Mouse (Mus musculus): ENCODE data around the gene Frem3.

Gene Frem3

GRCm38 (mm10) chr8:80663476-80663875 is 52.6 kb downstream of the Frem3 start:
- Histone ChIP-seq H3K27me3 (ENCODE audit: insufficient read depth, low read length) (no peaks in the 10 kb centered on the region), H3K36me3 (ENCODE audit: insufficient read depth, low read length) (no peaks in the 10 kb centered on the region)
- TF ChIP-seq NANOG (IDR thresholded peaks at IDR 0.05; ENCODE audit: borderline replicate concordance, low read length): no peak
- no peak for TF ChIP-seq CTCF (conservative IDR thresholded peaks at IDR 0.05; ENCODE audit: low read length)
- no peak for TF ChIP-seq POU5F1 (IDR thresholded peaks at IDR 0.05; ENCODE audit: borderline replicate concordance, low read length)

GRCm38 (mm10) chr8:80669277-80669901 is 58.5 kb downstream of the Frem3 start:
- H3K27me3 ChIP-seq (ENCODE audit: insufficient read depth, low read length): 0 out of 2 replicates have a peak, but pooled peaks cover 12% of the 10 kb centered on the region
- H3K4me1 ChIP-seq (replicated peaks; ENCODE audit: low read depth, low read length): no peaks in the 10 kb centered on the region
- no peaks in the 10 kb centered on the region for H3K36me3 ChIP-seq (ENCODE audit: insufficient read depth, low read length)
- no peak overlapping the region for H3K4me3 ChIP-seq (replicated peaks; ENCODE audit: low read length)
- H3K9me3 ChIP-seq (ENCODE audit: low read length): no peaks in the 10 kb centered on the region
- TF ChIP-seq CTCF (conservative IDR thresholded peaks at IDR 0.05; ENCODE audit: low read length) (no peak), POU5F1 (IDR thresholded peaks at IDR 0.05; ENCODE audit: borderline replicate concordance, low read length) (no peak), NANOG (IDR thresholded peaks at IDR 0.05; ENCODE audit: borderline replicate concordance, low read length) (no peak)

More at GRCm38 (mm10) chr8:80663476-80663875, 52.6 kb downstream of the Frem3 start:
- H3K9me3 ChIP-seq (ENCODE audit: low read length): no peaks in the 10 kb centered on the region
- H3K4me1 ChIP-seq (replicated peaks; ENCODE audit: low read depth, low read length): no peaks in the 10 kb centered on the region
- H3K4me3 ChIP-seq (replicated peaks; ENCODE audit: low read length): no peak overlapping the region

- Histone ChIP-seq H3K4me1 (replicated peaks; ENCODE audit: low read depth, low read length) (peaks cover 9% of the 10 kb centered on the region; the same call in 1 of the 2 replicates), H3K4me3 (replicated peaks; ENCODE audit: low read length) (no peak overlapping the region), H3K36me3 (ENCODE audit: insufficient read depth, low read length) (no peaks in the 10 kb centered on the region), H3K27me3 (ENCODE audit: insufficient read depth, low read length) (0 out of 2 replicates have a peak, but pooled peaks cover 5% of the 10 kb centered on the region), H3K9me3 (ENCODE audit: low read length) (peaks cover 8% of the 10 kb centered on the region)
- TF ChIP-seq CTCF (conservative IDR thresholded peaks at IDR 0.05; ENCODE audit: low read length): no peak
- no peak for TF ChIP-seq NANOG (IDR thresholded peaks at IDR 0.05; ENCODE audit: borderline replicate concordance, low read length)
- no peak for TF ChIP-seq POU5F1 (IDR thresholded peaks at IDR 0.05; ENCODE audit: borderline replicate concordance, low read length)
Measured at GRCm38 (mm10) chr8:80682594-80682993, 71.7 kb downstream of the Frem3 start.

- 0 out of 2 replicates have a peak, but pooled peaks cover 5% of the 10 kb centered on the region for H3K27me3 ChIP-seq (ENCODE audit: insufficient read depth, low read length)
- no peaks in the 10 kb centered on the region for H3K36me3 ChIP-seq (ENCODE audit: insufficient read depth, low read length)
- H3K4me1 ChIP-seq (replicated peaks; ENCODE audit: low read depth, low read length): peaks cover 9% of the 10 kb centered on the region; the same call in 1 of the 2 replicates
- peaks cover 7% of the 10 kb centered on the region for H3K9me3 ChIP-seq (ENCODE audit: low read length)
- TF ChIP-seq NANOG (IDR thresholded peaks at IDR 0.05; ENCODE audit: borderline replicate concordance, low read length): no peak
- no peak for TF ChIP-seq CTCF (conservative IDR thresholded peaks at IDR 0.05; ENCODE audit: low read length)
- no peak for TF ChIP-seq POU5F1 (IDR thresholded peaks at IDR 0.05; ENCODE audit: borderline replicate concordance, low read length)
- H3K4me3 ChIP-seq (replicated peaks; ENCODE audit: low read length): no peak overlapping the region
Measured at GRCm38 (mm10) chr8:80683756-80684335, 73.0 kb downstream of the Frem3 start.

GRCm38 (mm10) chr8:80688141-80688540 is 77.3 kb downstream of the Frem3 start:
- no peak for TF ChIP-seq NANOG (IDR thresholded peaks at IDR 0.05; ENCODE audit: borderline replicate concordance, low read length)
- TF ChIP-seq CTCF (conservative IDR thresholded peaks at IDR 0.05; ENCODE audit: low read length): peak; percentile 41
- H3K27me3 ChIP-seq (ENCODE audit: insufficient read depth, low read length): 0 out of 2 replicates have a peak, but pooled peaks cover 5% of the 10 kb centered on the region
- no peaks in the 10 kb centered on the region for H3K9me3 ChIP-seq (ENCODE audit: low read length)
- no peak overlapping the region for H3K4me3 ChIP-seq (replicated peaks; ENCODE audit: low read length)
- H3K4me1 ChIP-seq (replicated peaks; ENCODE audit: low read depth, low read length): peaks cover 9% of the 10 kb centered on the region; the same call in 1 of the 2 replicates
- H3K36me3 ChIP-seq (ENCODE audit: insufficient read depth, low read length): no peaks in the 10 kb centered on the region

- H3K36me3 ChIP-seq (ENCODE audit: insufficient read depth, low read length): peaks cover 82% of the 10 kb centered on the region
- peak; percentile 61 for TF ChIP-seq CTCF (conservative IDR thresholded peaks at IDR 0.05; ENCODE audit: low read length)
- no peak for TF ChIP-seq POU5F1 (IDR thresholded peaks at IDR 0.05; ENCODE audit: borderline replicate concordance, low read length)
- no peak overlapping the region for H3K4me3 ChIP-seq (replicated peaks; ENCODE audit: low read length)
- no peaks in the 10 kb centered on the region for H3K27me3 ChIP-seq (ENCODE audit: insufficient read depth, low read length)
- peaks cover 5% of the 10 kb centered on the region; the same call in 1 of the 2 replicates for H3K4me1 ChIP-seq (replicated peaks; ENCODE audit: low read depth, low read length)
- H3K9me3 ChIP-seq (ENCODE audit: low read length): no peaks in the 10 kb centered on the region
Measured at GRCm38 (mm10) chr8:80710670-80711400, 100.0 kb downstream of the Frem3 start.

GRCm38 (mm10) chr8:80714461-80714860 is 103.6 kb downstream of the Frem3 start:
- peaks cover 5% of the 10 kb centered on the region; the same call in 1 of the 2 replicates for H3K4me1 ChIP-seq (replicated peaks; ENCODE audit: low read depth, low read length)
- no peak overlapping the region for H3K4me3 ChIP-seq (replicated peaks; ENCODE audit: low read length)
- H3K36me3 ChIP-seq (ENCODE audit: insufficient read depth, low read length): peaks cover 77% of the 10 kb centered on the region
- H3K9me3 ChIP-seq (ENCODE audit: low read length): no peaks in the 10 kb centered on the region
- TF ChIP-seq POU5F1 (IDR thresholded peaks at IDR 0.05; ENCODE audit: borderline replicate concordance, low read length) (no peak), NANOG (IDR thresholded peaks at IDR 0.05; ENCODE audit: borderline replicate concordance, low read length) (no peak), CTCF (conservative IDR thresholded peaks at IDR 0.05; ENCODE audit: low read length) (no peak)
- no peaks in the 10 kb centered on the region for H3K27me3 ChIP-seq (ENCODE audit: insufficient read depth, low read length)

- no peak for TF ChIP-seq CTCF (conservative IDR thresholded peaks at IDR 0.05; ENCODE audit: low read length)
- no peak for TF ChIP-seq NANOG (IDR thresholded peaks at IDR 0.05; ENCODE audit: borderline replicate concordance, low read length)
- TF ChIP-seq POU5F1 (IDR thresholded peaks at IDR 0.05; ENCODE audit: borderline replicate concordance, low read length): no peak
- H3K4me3 ChIP-seq (replicated peaks; ENCODE audit: low read length): no peak overlapping the region
- no peaks in the 10 kb centered on the region for H3K27me3 ChIP-seq (ENCODE audit: insufficient read depth, low read length)
- peaks cover 78% of the 10 kb centered on the region for H3K36me3 ChIP-seq (ENCODE audit: insufficient read depth, low read length)
- peaks cover 33% of the 10 kb centered on the region for H3K4me1 ChIP-seq (replicated peaks; ENCODE audit: low read depth, low read length)
- no peaks in the 10 kb centered on the region for H3K9me3 ChIP-seq (ENCODE audit: low read length)
Measured at GRCm38 (mm10) chr8:80732326-80732725, 121.4 kb downstream of the Frem3 start.

All from E14TG2a.4 (cell line).